9 mouse cellular contexts compared by ENCODE assay signal in genomic region chr8:84947241-84947545, GRCm38 (mm10). TPM values are rescaled to one million over a fixed set of nuclear protein-coding genes. Genes with fewer than 3 reads are reported as not detected.
DNase-seq lines count a peak whose midpoint lies in the region; ATAC-seq lines count a peak whose summit lies in the region.
"Had no signal": no experiment of that assay in that cellular context is flagged by ENCODE, and none has a peak within 500 bp of the region (broad histone marks: within the 10 kb centered on the region; RNA-seq: fewer than 3 reads in every experiment).

No protein-coding gene starts in this region.

- H3K27ac ChIP-seq in hindbrain, embryonic 13.5 days = no peak overlapping the region
- H3K27ac ChIP-seq: limb, embryonic 15.5 days had no signal

- 21% methylated on average over 9 of the region's 9 CpGs for WGBS in hindbrain, embryonic 13.5 days

- H3K4me1 ChIP-seq in hindbrain, embryonic 13.5 days (replicated peaks) = peaks cover 35% of the 10 kb centered on the region

- intact Hi-C loops in heart, postnatal 14 days (cut with DNase I) = no loop called here

- 0 out of 2 replicates have a peak overlapping the region, but pooled peaks have one; percentile 82 for H3K9ac ChIP-seq in hindbrain, embryonic 13.5 days
- H3K9ac ChIP-seq: limb, embryonic 15.5 days had no signal

- peak overlapping the region; percentile 63 for H3K4me3 ChIP-seq in hindbrain, embryonic 13.5 days
- H3K4me3 ChIP-seq: limb, embryonic 15.5 days had no signal

- H3K36me3 ChIP-seq in hindbrain, embryonic 13.5 days = no peaks in the 10 kb centered on the region
- H3K36me3 ChIP-seq: limb, embryonic 15.5 days had no signal

- H3K27me3 ChIP-seq in hindbrain, embryonic 13.5 days = peaks cover 82% of the 10 kb centered on the region

- no peaks in the 10 kb centered on the region for H3K9me3 ChIP-seq in hindbrain, embryonic 13.5 days
- H3K9me3 ChIP-seq: limb, embryonic 15.5 days had no signal

- DNase-seq in heart, postnatal 14 days = peak; percentile 62 to 70
- DNase-seq in heart, adult 11 months = no peak
- peak; percentile 52 for DNase-seq in Muller cell, postnatal 12 days (ENCODE audit: inconsistent ontology term)
- DNase-seq in cerebellum, adult 11-12 months = no peak
- no peak for DNase-seq in left cerebral cortex, adult 11 months (ENCODE audit: low spot score)
- no peak for DNase-seq in gastrocnemius, adult 8-10 months (ENCODE audit: low spot score in 2 of 2)

- no peak for ATAC-seq in hindbrain, embryonic 13.5 days (ENCODE audit: low FRiP score)
- ATAC-seq in megakaryocyte, adult 5-6 weeks (ENCODE audit: poor library complexity, severe bottlenecking) = 0 out of 2 replicates have a peak, but pooled peaks have one; percentile 47

- peak overlapping the region; percentile 80 for H3K4me2 ChIP-seq in hindbrain, embryonic 13.5 days
- H3K4me2 ChIP-seq: limb, embryonic 15.5 days had no signal

RNA-seq across cellular contexts. Expression of gene Rtbdn, which starts 0.4 kb away (rescaled TPM):
- not detected for total RNA-seq in heart, postnatal 14 days (2021)
- 1.8 and 2.4 TPM in 2 replicates for polyA plus RNA-seq in hindbrain, embryonic 13.5 days (2015; fragmentation: Nextera tagmentation; extraction: Ambion mirVana)
- not detected in 2 replicates for total RNA-seq in megakaryocyte, adult 5-6 weeks (2015)
- not detected in 2 replicates for total RNA-seq in megakaryocyte, adult 5-6 weeks (2017)
- total RNA-seq in gastrocnemius, adult 8-10 months (2022) = not detected

RNA-seq across cellular contexts. Expression of gene Mast1, which starts 10.0 kb away (rescaled TPM):
- total RNA-seq in heart, postnatal 14 days (2021) = not detected
- polyA plus RNA-seq in hindbrain, embryonic 13.5 days (2015; fragmentation: Nextera tagmentation; extraction: Ambion mirVana) = 59.1 and 62.2 TPM in 2 replicates
- 0.02 TPM in 1 of 2 replicates, not detected in the other for total RNA-seq in megakaryocyte, adult 5-6 weeks (2015)
- total RNA-seq in megakaryocyte, adult 5-6 weeks (2017) = 0.07 and 0.08 TPM in 2 replicates
- under 1 TPM in 1 of 4 experiments, not detected in 3; 0.07 TPM for total RNA-seq in gastrocnemius, adult 8-10 months (2022)

RNA-seq across cellular contexts. Expression of gene Gm49661, which starts 22.0 kb away (rescaled TPM):
- 1 to 10 TPM; 1.1 to 2.7 TPM for total RNA-seq in heart, postnatal 14 days (2021)
- not detected in 2 replicates for polyA plus RNA-seq in hindbrain, embryonic 13.5 days (2015; fragmentation: Nextera tagmentation; extraction: Ambion mirVana)
- 3.2 TPM in 1 of 2 replicates, not detected in the other for total RNA-seq in megakaryocyte, adult 5-6 weeks (2015)
- not detected in 2 replicates for total RNA-seq in megakaryocyte, adult 5-6 weeks (2017)
- total RNA-seq in gastrocnemius, adult 8-10 months (2022) = 1 to 10 TPM in 1 of 4 experiments, not detected in 3; 1.1 TPM
- polyA plus RNA-seq: limb, embryonic 15.5 days had no signal

RNA-seq across cellular contexts. Expression of gene Prdx2, which starts 22.2 kb away (rescaled TPM):
- 100 to 1,000 TPM; 627 to 727 TPM for total RNA-seq in heart, postnatal 14 days (2021)
- 1,362 and 1,388 TPM in 2 replicates for polyA plus RNA-seq in hindbrain, embryonic 13.5 days (2015; fragmentation: Nextera tagmentation; extraction: Ambion mirVana)
- total RNA-seq in megakaryocyte, adult 5-6 weeks (2015) = 180 and 184 TPM in 2 replicates
- 230 and 256 TPM in 2 replicates for total RNA-seq in megakaryocyte, adult 5-6 weeks (2017)
- 100 to 1,000 TPM; 173 to 193 (median 187) TPM for total RNA-seq in gastrocnemius, adult 8-10 months (2022)

RNA-seq across cellular contexts. Expression of gene Rnaseh2a, which starts 22.4 kb away (rescaled TPM):
- total RNA-seq in heart, postnatal 14 days (2021) = 10 to 100 TPM; 39.7 to 50.7 TPM
- polyA plus RNA-seq in hindbrain, embryonic 13.5 days (2015; fragmentation: Nextera tagmentation; extraction: Ambion mirVana) = 61.4 and 62.1 TPM in 2 replicates
- total RNA-seq in megakaryocyte, adult 5-6 weeks (2015) = 56.8 and 75.8 TPM in 2 replicates
- total RNA-seq in megakaryocyte, adult 5-6 weeks (2017) = 41.1 and 49.0 TPM in 2 replicates
- total RNA-seq in gastrocnemius, adult 8-10 months (2022) = 10 to 100 TPM; 20.4 to 26.5 (median 23.9) TPM

Comparison
In these comparisons a context has a peak if more than half of its experiments do, and no peak if none do; other contexts are left out.
1. DNase-seq: peak in heart, postnatal 14 days (2 of 2) and Muller cell, postnatal 12 days (single experiment); none in heart, adult 11 months (single experiment), cerebellum, adult 11-12 months (single experiment), left cerebral cortex, adult 11 months (single experiment) and gastrocnemius, adult 8-10 months (0 of 2).